Mouse (Mus musculus): ENCODE measurements at regions not wholly inside any gene's neighbourhood (a gene's known extent, or its start where the extent isn't known, plus 50 kb on each side); places are given as distances from the start of the nearest gene placed in this dataset.
A peak's percentile ranks its signal among the peaks of the same experiment; 100 is the strongest.

- intact Hi-C loops (cut with DNase I): no loop called here
- no peak for DNase-seq
Measured at GRCm38 (mm10) chr10:91326144-91326655, 145.1 kb upstream of the Tmpo start.

GRCm38 (mm10) chr10:91321226-91321625 lies 140.1 kb upstream of the Tmpo start:
- intact Hi-C loops (cut with DNase I): no loop called here
- DNase-seq: no peak

GRCm38 (mm10) chr10:91319442-91320112 lies 138.5 kb upstream of the Tmpo start:
- intact Hi-C loops (cut with DNase I): no loop called here
- DNase-seq: no peak

- intact Hi-C loops (cut with DNase I): no loop called here
Measured at GRCm38 (mm10) chr10:91314441-91314840, 133.3 kb upstream of the Tmpo start.

GRCm38 (mm10) chr10:91313316-91313715 lies 132.2 kb upstream of the Tmpo start:
- no peak for DNase-seq
- intact Hi-C loops (cut with DNase I): no loop called here

More at GRCm38 (mm10) chr10:91314441-91314840, 133.3 kb upstream of the Tmpo start:
- no peak for DNase-seq

GRCm38 (mm10) chr10:91312913-91313312 lies 131.8 kb upstream of the Tmpo start:
- intact Hi-C loops (cut with DNase I): no loop called here
- DNase-seq: no peak

- intact Hi-C loops (cut with DNase I): no loop called here
- DNase-seq: no peak
Measured at GRCm38 (mm10) chr10:91300067-91300466, 119.0 kb upstream of the Tmpo start.

GRCm38 (mm10) chr10:91297792-91298460 lies 116.8 kb upstream of the Tmpo start:
- DNase-seq: peak; percentile 62
- intact Hi-C loops (cut with DNase I): loop anchor here (5.0 to 10.0 kb wide), 2 partner anchors 247 to 1354 kb away; no protein-coding TSS in a partner anchor

- DNase-seq: no peak
- intact Hi-C loops (cut with DNase I): loop anchor here (2.0 to 10.0 kb wide), 3 partner anchors 249 to 1719 kb away; no protein-coding TSS in a partner anchor
Measured at GRCm38 (mm10) chr10:91295345-91295744, 114.2 kb upstream of the Tmpo start.

GRCm38 (mm10) chr10:91293226-91293625 lies 112.1 kb upstream of the Tmpo start:
- no peak for DNase-seq
- intact Hi-C loops (cut with DNase I): loop anchor here (10.0 kb wide), 1 partner anchor 252 kb away; no protein-coding TSS in a partner anchor

GRCm38 (mm10) chr10:91284259-91284658 lies 103.1 kb upstream of the Tmpo start:
- intact Hi-C loops (cut with DNase I): no loop called here
- DNase-seq: no peak

- DNase-seq: peak; percentile 88
- intact Hi-C loops (cut with DNase I): loop anchor here (2.0 kb wide), 1 partner anchor 1744 kb away; no protein-coding TSS in a partner anchor
Measured at GRCm38 (mm10) chr10:91270955-91271741, 90.0 kb upstream of the Tmpo start.

GRCm38 (mm10) chr10:91270268-91270954 lies 89.3 kb upstream of the Tmpo start:
- peak; percentile 61 for DNase-seq
- intact Hi-C loops (cut with DNase I): loop anchor here (2.0 kb wide), 1 partner anchor 1744 kb away; no protein-coding TSS in a partner anchor

- intact Hi-C loops (cut with DNase I): no loop called here
- no peak for DNase-seq
Measured at GRCm38 (mm10) chr10:91267886-91268285, 86.8 kb upstream of the Tmpo start.

GRCm38 (mm10) chr10:91260416-91260815 lies 79.3 kb upstream of the Tmpo start:
- DNase-seq: no peak
- intact Hi-C loops (cut with DNase I): no loop called here

GRCm38 (mm10) chr10:91249681-91250195 lies 68.6 kb upstream of the Tmpo start:
- DNase-seq: no peak

GRCm38 (mm10) chr10:91244297-91244696 lies 63.2 kb upstream of the Tmpo start:
- intact Hi-C loops (cut with DNase I): loop anchor here (10.0 kb wide), 1 partner anchor 169 kb away; no protein-coding TSS in a partner anchor
- DNase-seq: no peak

More at GRCm38 (mm10) chr10:91249681-91250195, 68.6 kb upstream of the Tmpo start:
- intact Hi-C loops (cut with DNase I): loop anchor here (10.0 kb wide), 1 partner anchor 175 kb away; no protein-coding TSS in a partner anchor

- intact Hi-C loops (cut with DNase I): loop anchor here (10.0 kb wide), 1 partner anchor 168 kb away; no protein-coding TSS in a partner anchor
- no peak for DNase-seq
Measured at GRCm38 (mm10) chr10:91242491-91243046, 61.5 kb upstream of the Tmpo start.

GRCm38 (mm10) chr10:91241611-91242005 lies 60.5 kb upstream of the Tmpo start:
- intact Hi-C loops (cut with DNase I): loop anchor here (10.0 kb wide), 1 partner anchor 167 kb away; no protein-coding TSS in a partner anchor
- DNase-seq: no peak
